Mouse (Mus musculus) heart, adult 2 months (tissue): ENCODE data around the gene Rtn3. TPM values are rescaled to one million over a fixed set of nuclear protein-coding genes. Genes with fewer than 3 reads are reported as not detected.
A peak's percentile ranks its signal among the peaks of the same experiment; 100 is the strongest.

Source experiments
- DNase-seq, 2 experiments: peaks; one replicate each; pipeline ENCODE4 v3.0.0; 2021
- H3K27ac ChIP-seq: fragments of 200-600 bp; 2 replicates; pipeline ENCODE4 v1.8.1; 2022
- H3K27me3 ChIP-seq: fragments of 200-500 bp; 2 replicates; pipeline ENCODE4 v1.6.1; 2012; ENCODE audit warnings: mild to moderate bottlenecking, low read length, inconsistent platforms, mixed read lengths; ENCODE audit not compliant: control insufficient read depth, insufficient read depth
- H3K36me3 ChIP-seq: fragments of 200-500 bp; 2 replicates; pipeline ENCODE4 v1.6.1; 2012; ENCODE audit warnings: low read length, inconsistent platforms; ENCODE audit not compliant: control insufficient read depth, insufficient read depth
- H3K4me1 ChIP-seq: fragments of 200-500 bp; 2 replicates; pipeline ENCODE4 v1.6.1; 2011; ENCODE audit warnings: low read length; ENCODE audit not compliant: control insufficient read depth, insufficient read depth
- H3K4me3 ChIP-seq: fragments of 200-600 bp; 2 replicates; pipeline ENCODE4 v1.8.1; 2022
- H3K79me2 ChIP-seq: fragments of 200-500 bp; replicated peaks from 2 replicates; pipeline ENCODE4 v1.6.1; 2012; ENCODE audit warnings: mild to moderate bottlenecking, inconsistent platforms, low read length, moderate library complexity, mixed read lengths; ENCODE audit not compliant: control insufficient read depth, insufficient read depth
- H3K9ac ChIP-seq: fragments of 200-500 bp; 2 replicates; pipeline ENCODE4 v1.6.1; 2012; ENCODE audit warnings: low read depth, mild to moderate bottlenecking, control low read depth, inconsistent platforms, low read length, mixed read lengths
- CTCF ChIP-seq: fragments of 200-600 bp; IDR thresholded peaks from 2 replicates; pipeline ENCODE4 v1.8.1; 2022; ENCODE audit warnings: antibody characterized with exemption, mild to moderate bottlenecking, moderate library complexity
- EP300 ChIP-seq: fragments of 200-500 bp; IDR thresholded peaks from 2 replicates; pipeline ENCODE4 v1.6.1; 2011; ENCODE audit warnings: low read depth, low read length, control low read depth; ENCODE audit not compliant: insufficient read depth
- POLR2A ChIP-seq: fragments of 200-500 bp; IDR thresholded peaks from 2 replicates; pipeline ENCODE4 v1.6.1; 2011; ENCODE audit warnings: mild to moderate bottlenecking, low read depth, low read length, control low read depth; ENCODE audit not compliant: insufficient read depth
- WGBS: fragments of 180-500 bp; shearing (Covaris S2); methylation state at CpG from one replicate; pipeline ENCODE4 v1.1.7; 2018; 5-methylcytosine and 5-hydroxymethylcytosine counted together
- intact Hi-C: fragments of 180-260 bp; cut with DNase I; formaldehyde crosslinking; loops from one replicate; pipeline ENCODE4 v1.15.1; 2025
- polyA plus RNA-seq: library from polyadenylated mRNA; depleted of rRNA; stranded (reverse); fragments of >200 nt; gene quantifications from 2 replicates; pipeline ENCODE4 v1.2.3, GENCODE M21; 2012
- total RNA-seq, 2 experiments: library from RNA; stranded (reverse); gene quantifications; 2 replicates each; pipeline ENCODE4 v1.2.3; 2021

Gene Rtn3
- total and polyA plus RNA-seq, 3 experiments, result 58.2 to 75.4 (median 71.8) TPM

DNA sequence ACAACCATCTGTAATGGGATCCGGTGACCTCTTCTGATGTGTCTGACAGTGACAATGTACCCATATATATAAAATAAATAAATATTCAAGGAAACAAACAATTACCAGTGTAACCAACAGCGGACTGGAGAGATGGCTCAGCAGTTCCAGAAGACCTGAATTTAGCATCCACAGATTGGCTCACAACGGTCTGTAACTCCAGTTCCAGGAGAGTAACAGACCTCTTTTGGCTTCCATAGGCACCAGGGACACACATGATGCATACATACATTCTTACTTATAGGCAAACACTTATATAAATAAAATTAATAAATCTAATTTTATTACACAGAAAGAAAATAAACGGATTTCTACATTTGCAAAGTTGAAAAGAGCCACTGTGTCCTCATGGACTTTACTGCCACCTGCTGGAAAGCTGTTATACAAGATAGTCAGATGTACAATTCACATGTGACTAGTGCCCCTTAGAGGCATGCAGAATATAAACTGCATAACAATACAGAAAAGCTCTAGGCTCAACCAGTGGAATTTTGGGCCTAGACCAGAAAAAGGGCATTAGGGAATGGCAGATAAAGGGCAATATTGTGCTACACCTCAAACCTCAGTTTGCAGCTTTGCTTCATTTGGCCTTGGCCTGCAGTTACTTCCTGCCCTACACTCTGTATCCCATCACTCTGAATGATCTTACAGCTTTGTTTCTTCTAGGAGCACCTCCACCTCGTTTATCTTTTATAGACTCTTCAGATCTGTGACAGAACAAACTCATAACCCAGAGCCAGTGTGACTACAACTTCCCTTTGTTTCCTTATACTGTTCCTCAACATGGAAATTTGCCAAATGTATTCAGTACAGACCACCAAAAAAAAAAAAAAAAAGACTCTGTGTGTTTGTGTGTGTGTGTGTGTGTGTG, 46.8 kb downstream of the Rtn3 start:
- DNase-seq, result peak in 1 of 2 experiments; percentile 17
- no peaks in the 10 kb centered on the region; the same call in 1 of the 2 replicates for H3K79me2 ChIP-seq
- 58% methylated on average over 5 of the region's 5 CpGs for WGBS
- H3K4me1 ChIP-seq, result peaks cover 1% of the 10 kb centered on the region
- TF ChIP-seq CTCF, result peak; percentile 93
- no peak for TF ChIP-seq POLR2A
- H3K27ac ChIP-seq, result no peak overlapping the region
- no peaks in the 10 kb centered on the region for H3K27me3 ChIP-seq
- H3K36me3 ChIP-seq, result no peaks in the 10 kb centered on the region
- H3K9ac ChIP-seq, result no peak overlapping the region
- no peak overlapping the region for H3K4me3 ChIP-seq
- intact Hi-C loops, result loop anchor here (1.0 to 5.0 kb wide), 3 partner anchors 172 to 369 kb away; no protein-coding TSS in a partner anchor

GRCm38 (mm10) chr19:7434887-7435286, 48.2 kb downstream of the Rtn3 start:
- Histone ChIP-seq H3K9ac (no peak overlapping the region), H3K27me3 (no peaks in the 10 kb centered on the region), H3K27ac (no peak overlapping the region), H3K36me3 (0 out of 2 replicates have a peak, but pooled peaks cover 2% of the 10 kb centered on the region), H3K4me3 (no peak overlapping the region), H3K79me2 (no peaks in the 10 kb centered on the region; the same call in 1 of the 2 replicates), H3K4me1 (peaks cover 1% of the 10 kb centered on the region)
- no peak for DNase-seq
- no peak for TF ChIP-seq CTCF
- no peak for TF ChIP-seq EP300
- no peak for TF ChIP-seq POLR2A
- intact Hi-C loops, result loop anchor here (5.0 kb wide), 1 partner anchor 368 kb away; no protein-coding TSS in a partner anchor
- WGBS, result 71% methylated on average over 2 of the region's 2 CpGs

DNA sequence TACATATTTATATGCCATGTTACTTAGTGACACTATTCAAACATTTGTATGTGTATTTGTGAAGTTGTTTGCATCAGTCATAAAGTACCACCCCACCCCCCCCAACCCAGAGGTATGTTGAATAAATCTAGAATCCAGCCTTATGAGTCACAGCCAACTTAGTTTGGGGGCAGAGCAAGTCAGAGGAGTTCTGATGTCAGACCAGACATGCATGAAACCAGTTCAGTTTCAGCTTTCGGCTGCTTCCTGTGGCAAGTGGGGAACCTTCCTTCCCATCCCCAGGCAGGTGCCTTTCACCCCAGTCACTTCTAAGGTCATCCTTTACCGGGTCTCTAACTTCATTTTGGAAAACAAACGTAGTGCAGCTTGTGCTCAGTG, 57.7 kb downstream of the Rtn3 start:
- Histone ChIP-seq H3K4me1 (peaks cover 4% of the 10 kb centered on the region), H3K79me2 (no peaks in the 10 kb centered on the region), H3K27ac (no peak overlapping the region), H3K27me3 (no peaks in the 10 kb centered on the region), H3K4me3 (no peak overlapping the region), H3K9ac (no peak overlapping the region), H3K36me3 (peaks cover 2% of the 10 kb centered on the region)
- intact Hi-C loops, result no loop called here
- TF ChIP-seq EP300, result no peak
- TF ChIP-seq POLR2A, result no peak
- no peak for TF ChIP-seq CTCF
- no peak for DNase-seq
- WGBS, result 37% methylated on average over 3 of the region's 3 CpGs

GRCm38 (mm10) chr19:7424590-7425397, 58.3 kb downstream of the Rtn3 start:
- no peak overlapping the region for H3K27ac ChIP-seq
- H3K27me3 ChIP-seq, result no peaks in the 10 kb centered on the region
- H3K4me3 ChIP-seq, result no peak overlapping the region
- H3K36me3 ChIP-seq, result peaks cover 2% of the 10 kb centered on the region
- H3K9ac ChIP-seq, result no peak overlapping the region
- no peak for TF ChIP-seq EP300
- TF ChIP-seq CTCF, result no peak
- TF ChIP-seq POLR2A, result no peak
- intact Hi-C loops, result no loop called here
- 0 out of 2 replicates have a peak, but pooled peaks cover 1% of the 10 kb centered on the region for H3K79me2 ChIP-seq
- DNase-seq, result no peak
- WGBS, result 81% methylated on average over 8 of the region's 8 CpGs
- H3K4me1 ChIP-seq, result peaks cover 4% of the 10 kb centered on the region

DNA sequence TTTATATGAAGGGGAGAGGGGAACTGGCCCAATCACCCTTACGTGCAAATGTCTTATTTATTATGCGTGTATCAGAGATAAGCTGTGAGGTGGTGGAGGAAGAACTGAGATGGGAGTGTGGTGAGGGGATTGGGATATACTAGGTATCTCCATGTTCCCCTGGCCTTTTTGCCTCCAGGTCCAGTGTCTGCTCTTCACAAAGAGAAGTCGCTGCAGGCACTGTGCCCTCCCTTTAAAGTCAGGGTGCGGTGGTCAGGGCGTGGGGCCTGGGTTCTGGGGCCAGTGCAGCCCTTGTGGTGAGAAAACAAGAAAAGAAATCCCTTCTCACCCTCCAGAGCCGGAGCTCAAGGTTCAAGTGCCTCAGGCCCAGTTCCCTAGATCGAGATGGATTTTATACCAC, 59.0 kb downstream of the Rtn3 start:
- no peak for DNase-seq
- Histone ChIP-seq H3K27ac (no peak overlapping the region), H3K9ac (no peak overlapping the region), H3K79me2 (0 out of 2 replicates have a peak, but pooled peaks cover 1% of the 10 kb centered on the region), H3K36me3 (peaks cover 2% of the 10 kb centered on the region), H3K27me3 (no peaks in the 10 kb centered on the region), H3K4me1 (peaks cover 6% of the 10 kb centered on the region), H3K4me3 (no peak overlapping the region)
- WGBS, result 85% methylated on average over 7 of the region's 7 CpGs
- no peak for TF ChIP-seq POLR2A
- TF ChIP-seq CTCF, result no peak
- intact Hi-C loops, result no loop called here
